Mouse (Mus musculus) urinary bladder, postnatal 4 days (tissue): ENCODE results near the gene Cast.

ENCODE experiments used
- DNase-seq, 2 experiments: peaks; one replicate each; pipeline ENCODE4 v3.0.0; 2021 to 2022; ENCODE audit warnings: low spot score in 2 of 2

Gene Cast

DNA sequence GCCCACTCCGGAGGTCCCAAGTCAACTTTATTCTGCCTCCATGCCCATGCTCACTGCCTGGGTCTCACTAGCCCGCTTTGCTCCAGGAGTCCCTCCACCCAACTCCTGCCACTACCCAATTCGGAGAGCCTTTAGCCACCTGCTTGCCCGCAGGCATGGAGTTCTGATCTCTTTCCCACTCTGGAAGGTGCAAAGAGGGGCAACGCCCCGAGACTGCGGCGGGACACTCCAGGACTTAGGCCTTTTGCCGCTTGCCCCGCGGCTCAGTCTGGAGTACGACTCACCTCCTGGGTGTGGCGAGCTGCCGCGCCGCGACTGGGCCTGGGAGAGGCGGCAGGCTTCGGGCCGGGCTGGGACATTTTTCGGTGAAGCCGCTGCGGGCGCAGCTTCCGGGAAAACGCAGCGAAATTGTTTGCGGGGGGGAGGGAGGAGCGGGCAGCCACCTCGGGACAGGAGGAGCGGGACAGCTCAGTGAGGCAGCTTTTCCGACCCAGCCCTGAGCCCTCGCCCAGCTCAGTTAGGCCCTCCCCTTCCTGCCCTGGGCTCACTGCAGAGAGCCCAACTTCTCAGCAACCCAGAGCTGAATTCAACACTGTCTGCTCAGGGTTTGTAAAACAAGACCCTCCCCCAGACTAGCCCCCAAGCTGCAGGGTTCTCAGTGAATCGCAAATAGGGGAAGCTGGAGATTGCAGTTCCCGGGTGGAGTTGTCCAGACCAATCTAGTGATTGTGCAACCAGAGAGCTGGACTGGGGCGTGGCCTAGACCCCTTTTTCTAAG, at the start of gene Cast:
Gene Cast (minus strand): TSS at position 659 of the 778 bp plus-strand sequence.
- peak; percentile 59 to 66 for DNase-seq

DNA sequence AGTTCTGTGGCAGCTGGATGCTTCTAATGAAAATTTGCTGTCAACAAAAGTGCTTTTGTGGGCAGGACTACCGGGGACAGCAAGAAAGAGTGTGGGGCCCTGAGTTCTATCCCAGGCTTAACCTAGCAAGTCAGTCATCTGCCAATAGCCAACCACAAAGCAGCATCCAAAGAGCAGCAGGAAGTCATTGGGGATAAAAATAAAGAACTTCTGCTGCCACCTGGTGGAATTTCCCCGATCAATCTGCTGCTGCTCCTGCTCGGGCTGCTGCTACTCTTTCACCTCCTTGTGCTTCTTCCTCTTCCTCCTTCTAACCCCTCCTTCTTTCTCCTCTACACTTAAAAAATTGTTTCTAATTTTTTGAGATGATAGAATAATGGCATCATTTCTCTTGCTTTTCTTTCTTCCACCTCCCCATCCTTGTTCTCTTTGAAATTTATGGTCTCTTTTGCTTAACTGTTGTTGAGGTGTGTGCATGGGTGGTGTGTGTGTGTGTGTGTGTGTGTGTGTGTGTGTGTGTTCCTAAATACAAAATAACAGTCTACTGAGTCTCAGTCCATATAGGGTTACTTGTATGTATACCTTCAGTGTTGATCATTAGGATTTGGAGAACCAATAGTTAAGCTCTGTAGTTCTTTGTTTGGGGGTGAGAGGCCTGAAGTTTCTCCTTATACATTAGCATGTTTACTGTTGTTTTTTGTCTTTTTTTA, 45.9 kb upstream of the Cast start:
- peak; percentile 33 to 65 for DNase-seq

DNA sequence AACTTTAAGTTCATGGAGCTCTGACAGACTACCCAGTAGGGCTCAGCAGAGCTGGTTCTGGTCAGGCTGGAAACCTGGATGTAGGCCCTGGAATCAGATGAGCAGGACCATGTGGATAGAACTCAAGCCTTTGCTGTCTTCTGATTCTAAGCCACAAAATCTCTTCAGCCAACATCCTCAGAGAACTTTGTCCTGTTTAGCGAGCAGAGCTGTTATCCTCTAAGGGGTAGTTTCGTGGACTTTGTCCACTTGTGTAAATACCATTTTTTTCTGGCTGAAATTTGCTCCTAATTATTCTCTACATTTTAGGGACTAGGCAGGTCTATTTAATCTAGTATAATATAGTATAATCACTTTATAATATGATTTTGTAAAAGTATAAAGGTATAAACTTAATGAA, 42.2 kb upstream of the Cast start:
- no peak for DNase-seq

DNA sequence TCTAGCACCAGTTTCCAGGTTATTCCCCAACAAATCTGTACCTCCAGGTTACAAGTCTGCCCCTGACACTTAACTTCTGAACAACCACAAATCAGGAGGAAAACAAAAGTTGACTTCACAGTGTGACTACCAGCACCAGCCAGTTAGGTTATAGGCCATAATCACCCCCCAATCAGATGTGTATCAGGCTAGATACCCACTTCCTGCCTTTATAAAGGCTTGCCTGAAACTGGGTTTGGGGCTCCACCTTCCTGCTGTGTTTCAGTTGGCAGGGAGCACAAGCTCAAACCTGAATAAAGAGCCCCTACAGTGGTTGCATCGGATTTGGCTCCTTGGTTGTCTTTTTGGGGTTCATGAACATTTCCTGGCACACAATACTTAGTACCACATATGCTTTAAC, 37.3 kb upstream of the Cast start:
- DNase-seq: no peak

DNA sequence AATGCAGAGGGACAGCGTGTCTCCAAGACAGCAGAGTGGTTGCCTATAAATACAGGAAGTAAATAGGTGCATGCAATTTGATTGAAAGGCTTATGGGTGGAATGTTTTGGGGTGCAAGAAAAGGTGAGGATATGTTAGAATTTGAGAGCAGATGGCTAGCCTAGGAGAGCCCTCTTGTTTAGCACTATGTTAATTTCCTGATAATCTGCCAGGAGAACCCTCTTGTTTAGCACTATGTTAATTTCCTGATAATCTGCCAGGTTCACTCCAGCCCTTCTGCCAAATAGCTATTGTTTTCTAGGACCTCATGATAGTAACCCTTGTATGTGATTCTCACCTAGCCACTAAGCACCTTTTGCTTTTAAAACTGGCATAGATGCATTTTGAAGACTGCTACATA, 25.9 kb upstream of the Cast start:
- no peak for DNase-seq

DNA sequence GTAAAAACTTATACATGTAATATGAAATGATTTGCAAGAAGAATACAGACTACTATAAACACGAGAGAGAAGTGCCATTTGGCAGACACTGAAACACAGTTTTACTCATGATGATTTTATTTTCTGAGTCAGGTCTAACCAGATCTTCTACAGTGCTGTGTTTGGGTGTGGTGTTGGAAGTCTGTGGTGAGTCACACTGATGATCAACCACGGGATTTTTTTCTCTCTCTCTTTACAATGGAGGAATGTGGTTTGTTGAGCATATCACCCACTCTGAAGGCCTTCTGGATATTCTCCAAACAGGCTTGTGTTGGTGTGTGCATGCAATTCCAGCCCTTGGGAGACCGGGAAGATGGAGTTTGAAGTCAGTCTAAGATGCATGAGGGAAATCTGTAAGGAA, 13.5 kb upstream of the Cast start:
- DNase-seq: no peak

DNA sequence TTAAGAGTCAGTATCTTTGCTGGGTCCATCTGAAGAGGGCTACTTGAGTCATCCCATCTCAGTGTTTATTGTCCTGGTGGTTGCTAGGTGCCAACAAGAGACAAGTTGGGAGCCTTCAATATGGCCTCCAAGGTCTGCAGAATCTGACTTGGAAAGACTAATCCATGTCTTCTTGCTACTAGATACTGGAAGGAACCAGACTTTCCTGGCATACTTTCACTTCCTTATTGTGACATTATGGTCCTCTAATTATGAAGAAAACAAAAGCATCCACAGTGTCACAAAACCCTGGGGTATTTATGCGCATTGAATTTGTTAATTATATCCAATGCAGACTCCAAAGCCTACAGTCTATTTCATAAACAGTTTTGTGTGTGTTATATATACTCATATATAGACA, 7.1 kb upstream of the Cast start:
- no peak for DNase-seq

DNA sequence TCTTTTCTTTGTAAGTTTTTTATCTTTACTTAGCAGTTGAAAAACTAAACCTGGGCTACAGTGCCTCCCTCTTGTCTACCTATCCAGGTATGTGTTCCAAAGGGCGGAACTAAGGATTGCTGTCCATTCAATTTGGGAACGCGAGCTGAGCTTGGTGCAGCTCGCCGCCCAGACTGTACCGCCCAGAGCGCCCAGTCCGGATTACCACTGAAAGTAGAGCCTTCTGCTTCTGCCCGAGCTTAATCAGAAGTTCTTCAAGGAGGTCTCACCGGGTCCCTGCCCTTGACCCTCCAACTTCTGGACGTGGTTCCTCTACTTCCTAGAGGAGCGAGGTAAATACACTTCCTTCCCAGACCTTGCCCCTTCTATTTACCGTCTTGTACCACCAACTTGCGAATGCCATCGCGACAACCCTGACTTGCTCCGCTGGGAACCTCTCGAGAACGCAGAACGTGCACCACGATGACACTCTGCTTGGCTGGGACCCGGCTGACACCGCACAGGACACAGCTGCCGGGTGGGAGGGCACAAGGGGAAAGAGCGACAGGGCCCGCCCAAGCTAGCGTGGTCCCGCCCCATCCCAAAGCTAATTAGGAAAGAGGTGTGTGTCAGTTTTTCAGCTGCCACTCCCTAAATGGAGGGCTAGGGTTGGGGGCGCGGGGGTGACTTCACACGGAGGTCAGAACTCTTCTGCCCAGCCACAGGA, 1.0 kb downstream of the Cast start:
- DNase-seq: peak; percentile 75 to 77

DNA sequence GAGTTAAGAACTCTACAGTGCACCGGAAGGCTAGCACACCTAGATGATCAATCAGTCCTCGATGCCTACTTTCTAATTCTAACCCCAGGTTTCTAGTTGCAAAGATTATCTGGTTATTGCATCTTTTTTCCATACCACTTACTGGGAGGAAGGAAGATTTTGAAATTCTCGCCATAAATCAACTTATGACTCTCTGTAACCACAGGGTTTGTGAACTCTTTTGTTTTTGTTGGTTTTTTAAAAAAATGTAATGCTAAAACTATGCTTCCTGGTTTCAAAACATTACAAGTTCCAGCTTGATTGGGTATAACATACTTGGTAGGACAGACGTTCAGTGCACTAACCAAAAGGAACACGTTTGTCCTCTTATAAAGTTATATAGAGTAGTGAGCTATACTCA, 1.7 kb downstream of the Cast start:
- no peak for DNase-seq

DNA sequence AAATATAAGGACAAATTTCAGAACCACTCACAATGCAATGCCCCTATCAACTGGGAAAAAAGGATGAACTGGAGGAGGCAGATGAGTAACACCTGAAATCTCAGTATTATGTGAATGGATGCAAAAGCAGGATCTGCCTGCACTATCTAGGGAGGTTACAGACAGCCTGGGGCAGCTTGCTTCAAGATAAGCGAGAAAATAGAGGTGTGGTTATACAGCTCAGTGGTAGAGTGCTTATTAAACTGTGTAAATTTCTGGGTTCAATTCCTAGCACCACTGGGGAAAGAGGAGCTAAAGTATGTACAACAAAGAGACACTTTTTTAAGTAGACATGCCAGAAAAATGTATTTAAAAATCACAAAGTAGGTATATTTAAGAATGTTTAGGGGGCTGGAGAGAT, 14.2 kb downstream of the Cast start:
- no peak for DNase-seq

DNA sequence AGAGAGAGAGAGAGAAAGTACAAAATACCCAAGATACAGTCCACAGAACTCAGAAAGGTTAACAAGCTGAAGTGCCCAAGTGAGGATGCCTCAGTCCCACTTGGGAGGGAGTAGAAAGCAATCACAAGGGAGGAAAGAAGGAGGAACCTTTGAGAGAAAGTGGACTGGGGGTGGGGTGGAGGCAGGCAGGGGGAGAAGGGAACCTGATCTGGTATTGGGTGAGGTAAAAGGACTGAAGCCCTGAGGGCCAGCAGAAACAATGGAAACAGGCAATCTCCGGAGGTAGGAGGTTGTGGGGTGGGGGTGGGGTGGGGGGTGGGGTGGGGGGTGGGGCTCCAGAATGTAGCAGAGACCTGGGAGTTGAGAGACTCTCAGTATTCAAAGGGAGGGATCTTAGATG, 20.9 kb downstream of the Cast start:
- DNase-seq: no peak

DNA sequence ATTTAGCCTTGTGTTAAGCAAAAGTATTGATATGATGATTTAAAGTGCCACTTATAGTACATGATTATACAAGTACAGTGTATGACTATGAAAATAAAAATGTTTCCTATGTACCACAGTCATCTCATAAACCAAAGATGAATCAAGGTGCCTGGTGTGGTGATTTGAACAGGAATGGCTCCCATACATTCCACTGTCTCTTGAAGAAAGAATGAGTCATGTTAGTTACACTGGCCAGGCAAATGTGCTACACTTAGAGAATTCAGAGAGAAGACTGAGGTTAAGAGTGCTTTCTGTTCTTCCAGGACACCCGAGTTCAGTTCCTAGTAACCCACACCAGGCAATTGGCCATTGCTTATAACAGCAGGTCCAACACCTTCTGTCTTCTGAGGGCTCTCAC, 36.5 kb downstream of the Cast start:
- DNase-seq: no peak

DNA sequence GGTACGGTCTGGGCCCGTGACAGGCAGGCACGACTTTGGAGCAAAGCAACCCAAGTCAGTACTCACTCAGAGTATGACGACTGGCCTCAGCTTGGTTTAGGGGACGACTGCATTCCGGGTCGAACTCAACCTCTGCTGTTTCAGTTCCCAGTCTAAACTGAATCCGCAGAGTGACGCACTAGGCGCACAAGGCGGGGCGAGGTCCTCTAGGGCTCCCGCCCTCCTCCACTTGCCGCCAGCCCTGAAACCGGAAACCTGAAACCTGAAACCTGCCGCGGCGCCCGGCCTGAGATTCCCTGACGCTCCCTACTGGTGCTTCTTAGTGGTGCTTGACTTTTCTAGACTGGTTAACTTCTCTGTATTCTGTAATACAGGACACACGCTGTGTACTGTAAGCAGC, 38.1 kb downstream of the Cast start:
- DNase-seq: peak; percentile 85 to 92

DNA sequence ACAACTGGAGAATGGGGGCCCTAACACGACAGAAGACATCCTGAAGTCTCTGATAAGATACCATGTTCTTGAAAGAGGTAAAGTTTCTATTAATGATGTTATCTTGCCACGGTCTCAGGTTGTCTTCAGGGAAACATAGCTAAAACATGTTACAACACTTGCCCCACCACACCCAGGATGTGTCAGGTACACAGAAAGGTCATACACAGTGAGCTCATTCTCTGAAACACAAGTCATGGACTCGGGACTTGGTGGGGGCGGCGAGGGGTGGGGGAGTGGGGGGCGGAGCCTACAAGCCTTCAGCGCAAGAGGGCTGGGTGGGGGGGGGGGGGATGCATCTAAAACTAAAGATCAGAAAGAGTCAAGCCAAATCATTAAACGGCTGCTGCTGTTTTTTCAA, 38.7 kb downstream of the Cast start:
- no peak for DNase-seq

DNA sequence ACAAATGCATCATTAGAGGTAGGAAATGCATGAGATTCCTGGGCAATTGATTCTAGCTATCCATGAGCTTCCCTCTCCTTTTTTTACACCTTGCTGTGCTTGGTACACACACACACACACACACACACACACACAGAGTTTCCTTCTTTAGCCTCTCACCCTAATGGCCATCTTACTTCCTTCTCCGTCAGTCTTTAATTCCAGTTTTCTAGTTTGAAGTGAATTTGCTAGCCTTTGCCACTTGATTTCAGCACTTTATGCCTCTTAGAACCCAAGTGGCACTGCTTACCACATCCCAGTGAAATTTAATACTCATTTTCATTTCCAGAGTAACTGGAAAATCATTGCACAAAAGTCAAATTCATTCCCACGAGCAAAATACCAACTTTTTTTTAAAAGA, 41.4 kb downstream of the Cast start:
- no peak for DNase-seq

DNA sequence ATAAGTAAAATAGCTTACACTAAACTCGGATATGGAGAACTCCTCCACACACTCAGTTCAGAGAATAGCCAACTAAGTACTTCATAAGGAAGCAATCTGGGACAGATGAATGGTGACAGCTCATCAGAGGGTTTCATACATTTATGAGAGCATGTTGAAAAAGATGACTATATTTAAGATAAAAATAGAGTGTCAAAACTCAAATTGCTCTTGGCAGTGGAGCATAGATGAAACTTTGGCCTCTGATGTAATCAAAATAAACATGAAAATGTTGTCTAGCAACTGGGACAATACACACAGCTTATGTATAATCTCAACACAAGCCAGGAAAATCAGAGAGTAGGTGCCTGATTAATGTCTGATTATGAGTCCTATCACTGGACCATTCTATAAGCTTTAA, 45.9 kb downstream of the Cast start:
- no peak for DNase-seq

DNA sequence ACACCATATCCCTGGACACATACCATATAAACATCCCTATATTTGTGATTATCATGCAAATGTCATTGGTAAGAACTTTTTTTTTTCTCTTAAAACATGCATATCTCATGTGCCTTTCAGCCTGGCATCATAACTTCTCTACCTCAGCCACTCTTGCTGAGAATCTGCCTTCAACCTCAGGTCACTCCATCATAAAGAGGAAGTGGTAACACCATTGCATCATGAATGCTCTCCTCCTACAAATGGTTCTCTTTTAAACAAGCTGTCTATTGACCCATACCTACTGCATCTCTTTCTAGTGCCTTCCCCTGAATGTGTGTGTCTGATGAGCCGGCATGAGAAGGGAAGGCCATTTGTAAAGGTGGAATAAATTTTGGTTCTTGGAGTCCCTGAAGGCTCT, 49.5 kb downstream of the Cast start:
- DNase-seq: no peak

DNA sequence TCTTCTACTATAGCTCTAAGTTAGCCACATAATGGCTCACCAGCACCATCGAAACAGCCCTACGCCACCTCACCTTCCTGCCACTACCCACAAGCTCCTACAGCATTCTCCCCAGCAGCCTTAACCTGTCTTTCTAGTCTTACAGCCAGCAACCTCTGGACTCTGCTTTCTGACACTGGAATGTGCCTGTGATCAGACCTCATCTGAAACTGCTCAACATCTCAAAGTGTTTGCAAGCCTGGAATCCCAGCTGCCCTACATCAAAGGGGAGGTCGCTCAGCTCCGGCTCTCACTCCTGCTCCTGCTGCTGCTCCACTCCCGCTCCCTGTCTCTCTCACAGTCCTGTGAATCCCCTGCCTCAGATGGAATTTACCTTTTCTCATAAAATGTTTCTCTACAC, 65.4 kb downstream of the Cast start:
- DNase-seq: no peak

DNA sequence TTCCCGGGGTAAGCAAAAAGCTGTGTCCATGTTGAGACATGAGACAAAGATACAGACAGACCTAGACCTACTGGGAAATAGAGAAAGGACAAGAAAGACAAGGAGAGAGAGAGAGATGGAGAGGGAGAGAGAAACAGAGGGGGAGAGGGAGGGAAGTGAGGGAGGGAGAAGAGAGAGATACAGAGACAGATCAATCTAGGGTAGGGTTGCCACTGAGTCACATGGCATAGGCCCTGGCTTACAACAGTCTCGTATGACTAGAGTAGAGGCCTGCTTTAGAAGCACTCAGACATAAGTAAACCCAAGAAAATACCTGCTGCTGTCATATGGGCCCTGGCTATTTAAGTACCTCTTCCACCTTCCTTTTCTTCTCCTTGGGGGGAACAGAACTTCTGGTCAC, 72.2 kb downstream of the Cast start:
- DNase-seq: no peak

DNA sequence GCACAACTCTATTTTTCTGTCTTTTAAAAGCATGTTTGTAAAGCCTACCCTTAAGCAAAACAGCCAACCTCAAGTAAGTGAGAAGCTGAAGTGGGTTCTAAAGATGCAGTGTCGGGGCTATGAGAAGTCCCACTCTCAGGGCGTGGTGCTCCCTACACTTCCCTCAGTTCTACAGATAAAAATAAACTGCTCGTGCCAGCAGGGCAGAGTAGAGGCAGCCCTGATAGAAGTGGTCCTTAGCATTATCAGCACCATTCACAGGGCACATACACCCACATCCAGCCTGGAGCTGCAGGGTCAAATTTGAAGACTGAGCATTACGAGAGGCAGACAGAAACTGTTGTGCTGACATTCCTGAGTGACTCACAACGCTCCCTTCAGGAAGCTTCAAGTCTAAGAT, 72.8 kb downstream of the Cast start:
- no peak for DNase-seq

DNA sequence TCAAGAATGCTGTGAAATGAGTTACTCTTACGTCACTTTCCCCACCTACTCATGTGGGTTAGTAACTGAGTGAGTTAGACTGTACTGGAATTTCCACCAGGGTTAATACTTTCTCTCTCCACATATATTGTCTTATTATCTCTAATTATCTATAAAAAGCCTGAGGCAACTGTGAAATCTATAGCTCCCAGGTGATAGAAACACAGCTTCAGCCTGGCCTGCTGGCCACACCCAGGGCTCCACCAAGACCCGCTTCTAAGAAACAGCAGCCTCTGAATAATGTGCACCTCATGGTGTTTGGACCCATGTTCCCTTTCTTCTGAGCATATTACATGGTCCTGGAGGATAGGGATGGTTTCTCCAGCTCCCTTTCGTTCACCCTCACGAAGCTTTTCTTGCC, 74.9 kb downstream of the Cast start:
- DNase-seq: no peak

DNA sequence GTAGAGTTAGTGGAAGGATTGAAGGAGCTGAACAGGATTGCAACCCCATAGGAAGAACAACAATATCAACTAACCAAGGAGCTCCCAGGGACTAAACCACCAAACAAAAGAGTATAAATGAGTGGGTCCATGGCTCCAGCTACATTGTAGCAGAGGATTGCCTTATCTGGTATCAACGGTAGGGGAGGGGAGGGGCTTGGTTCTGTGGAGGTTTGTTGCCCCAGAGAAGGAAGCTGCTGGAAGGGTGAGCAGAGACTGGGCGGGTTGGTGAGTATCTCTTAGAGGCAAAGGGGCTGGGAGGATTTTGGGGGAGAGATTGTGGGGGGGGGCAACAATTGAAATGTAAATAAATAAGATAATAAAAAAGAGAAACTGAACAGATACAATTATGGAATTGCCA, 89.6 kb downstream of the Cast start:
- DNase-seq: no peak

DNA sequence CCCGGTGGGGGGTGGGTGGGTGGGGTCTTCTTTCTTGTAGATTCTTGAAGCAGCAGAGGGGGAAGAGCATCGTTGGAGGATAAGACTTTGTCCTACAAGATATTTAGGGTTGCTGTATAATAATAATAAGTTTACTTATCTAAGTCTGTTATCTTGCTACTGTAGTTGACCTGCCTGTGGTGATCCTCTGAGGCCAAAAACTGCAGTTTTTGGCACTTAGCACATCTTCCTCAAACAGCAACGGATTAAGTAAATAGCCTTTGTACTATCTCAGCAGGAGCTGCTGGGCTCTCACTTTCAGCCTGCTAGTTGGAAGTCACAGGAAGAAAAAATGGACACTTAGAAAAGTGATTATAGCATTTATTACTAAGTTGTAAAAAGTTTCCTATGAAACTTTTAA, 112.4 kb downstream of the Cast start:
- no peak for DNase-seq
